Mouse (Mus musculus): Measurements from ENCODE around the gene Pla2g4a.

DNA sequence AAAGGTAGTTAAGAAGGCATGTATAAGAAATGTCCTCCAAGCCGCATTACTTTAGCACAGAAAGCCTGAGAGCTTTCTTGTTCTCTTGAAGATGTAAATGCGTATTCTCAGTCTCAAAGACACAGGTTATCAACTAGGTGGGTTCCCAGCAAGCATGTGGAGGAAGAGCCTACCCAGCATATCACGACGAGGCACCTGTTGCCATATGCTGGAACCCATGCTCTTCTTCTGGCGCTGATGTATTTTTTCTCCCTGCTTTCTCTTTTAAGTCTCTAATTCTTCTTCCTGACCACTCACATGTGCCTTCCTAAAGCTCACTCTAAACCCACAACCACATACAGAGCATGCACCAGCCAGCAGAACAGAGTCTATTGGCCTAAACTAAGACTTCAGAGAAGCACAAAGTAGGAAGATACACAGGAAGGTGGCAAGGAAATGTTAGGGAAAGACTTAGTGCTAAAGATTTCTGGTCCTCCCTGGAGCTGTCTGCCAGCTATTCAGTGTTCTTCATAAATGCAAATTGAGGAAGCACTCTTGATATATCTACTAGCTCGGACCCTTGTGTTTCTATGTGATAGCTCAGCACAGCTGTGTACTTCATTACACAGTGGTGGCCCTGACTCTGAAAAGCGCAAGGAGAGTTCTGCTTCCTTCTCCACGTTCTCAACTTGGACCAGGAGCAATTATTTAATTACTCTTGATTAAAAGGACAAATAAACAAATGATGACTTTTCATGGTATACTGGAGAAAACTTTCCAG, 12.8 kb downstream of the Pla2g4a start:
- no peak for TF ChIP-seq EP300 (IDR thresholded peaks at IDR 0.05)
- no peak for TF ChIP-seq CTCF (IDR thresholded peaks at IDR 0.05)
